Mouse (Mus musculus) erythroblast, embryonic 14.5 days (primary cell): ENCODE results near the gene Rom1.

Experiments
- GATA1 ChIP-seq: IDR thresholded peaks from 2 replicates; pipeline ENCODE4 v1.6.1; 2012; ENCODE audit warnings: low read length, inconsistent platforms, mixed read lengths
- TAL1 ChIP-seq: IDR thresholded peaks from 3 replicates; pipeline ENCODE4 v1.6.1; 2012; ENCODE audit warnings: low read length, inconsistent platforms, mixed read lengths

DNA sequence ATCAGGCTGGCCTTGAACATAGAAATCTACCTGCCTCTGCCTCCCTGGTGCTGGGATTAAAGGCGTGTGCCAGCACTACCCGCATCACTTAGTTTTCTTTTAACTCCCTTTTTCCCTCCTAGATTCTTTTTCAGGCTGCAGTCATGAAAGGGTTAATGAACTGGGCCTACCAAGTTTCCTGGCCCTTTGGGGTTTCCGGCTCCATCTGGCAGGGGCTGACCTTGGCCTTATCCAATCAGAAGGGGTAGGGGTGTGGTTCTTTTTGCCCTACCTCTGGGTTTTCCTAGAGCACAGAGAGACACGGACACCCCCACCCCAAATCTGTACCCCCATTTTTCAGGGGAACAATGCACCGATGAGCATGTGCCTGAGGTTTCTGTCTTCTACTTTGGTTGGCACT lies 15.6 kb upstream of the Rom1 start:
- TF ChIP-seq GATA1 (no peak), TAL1 (no peak)
